ENCODE assay signal across 10 mouse cellular contexts in the genomic region with DNA sequence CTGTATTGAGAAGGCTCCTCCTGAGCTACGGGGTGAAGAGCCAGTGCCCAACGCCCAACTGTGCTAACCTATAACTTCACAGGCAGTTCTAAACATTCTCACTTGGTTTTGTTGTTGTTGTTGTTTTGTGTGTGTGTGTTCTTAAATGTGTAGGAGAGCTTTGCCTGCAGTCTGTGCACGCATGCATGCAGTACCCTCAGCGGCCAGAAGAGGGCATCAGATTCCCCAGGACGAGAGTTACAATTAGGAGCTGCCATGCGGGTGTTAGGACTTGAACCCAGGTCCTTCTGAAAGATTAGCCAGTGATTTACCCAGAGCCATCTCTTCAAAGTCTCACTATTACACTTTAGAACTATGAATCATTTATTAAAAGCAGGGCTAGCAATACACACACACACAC. TPM values are rescaled to one million over a fixed set of nuclear protein-coding genes. Genes with fewer than 3 reads are reported as not detected.
DNase-seq lines count a peak whose midpoint lies in the region; ATAC-seq and TF ChIP-seq lines count a peak whose summit lies in the region.
"Had no signal": no experiment of that assay in that cellular context is flagged by ENCODE, and none has a peak within 500 bp of the region (broad histone marks: within the 10 kb centered on the region; RNA-seq: fewer than 3 reads in every experiment).

No protein-coding gene starts in this region.

- peaks cover 29% of the 10 kb centered on the region; the same call in 1 of the 2 replicates for H3K79me2 ChIP-seq in liver, adult 2 months (ENCODE audit: control insufficient read depth, insufficient read depth, low read length)

- H3K9me3 ChIP-seq in liver, embryonic 11.5 days (ENCODE audit: control insufficient read depth, low read length): no peaks in the 10 kb centered on the region
- no peaks in the 10 kb centered on the region for H3K9me3 ChIP-seq in stomach, postnatal 0 days (ENCODE audit: control insufficient read depth, low read length)

- H3K9ac ChIP-seq in liver, adult 2 months (ENCODE audit: low read depth, low read length): no peak overlapping the region
- no peak overlapping the region for H3K9ac ChIP-seq in liver, embryonic 11.5 days (ENCODE audit: low read depth, low read length)
- H3K9ac ChIP-seq in stomach, postnatal 0 days (ENCODE audit: low read length): no peak overlapping the region
- H3K9ac ChIP-seq: hindbrain, embryonic 12.5 days; neural tube, embryonic 12.5 days had no signal

- H3K27ac ChIP-seq in liver, adult 2 months (replicated peaks; ENCODE audit: insufficient read depth, low read depth, low read length): no peak overlapping the region
- H3K27ac ChIP-seq in liver, embryonic 11.5 days (ENCODE audit: low read depth, low read length): no peak overlapping the region
- no peak overlapping the region for H3K27ac ChIP-seq in stomach, postnatal 0 days (replicated peaks)
- H3K27ac ChIP-seq: hindbrain, embryonic 12.5 days; neural tube, embryonic 12.5 days had no signal

- 85% methylated on average over 6 of the region's 6 CpGs for WGBS in liver, adult 2 months
- 76% methylated on average over 6 of the region's 6 CpGs for WGBS in liver, embryonic 11.5 days
- whole genome bisulfite sequencing in stomach, postnatal 0 days: 82% methylated on average over 6 of the region's 6 CpGs

- TF ChIP-seq CTCF in liver, adult 2 months (IDR thresholded peaks at IDR 0.05; ENCODE audit: low read depth, low read length): peak; percentile 83
- TF ChIP-seq CTCF in brain, embryonic 14.5 days (IDR thresholded peaks at IDR 0.05; ENCODE audit: borderline replicate concordance, extremely low read depth, insufficient read depth, insufficient read length): peak; percentile 56; the same call in 1 of the 2 replicates
- peak; percentile 72 for TF ChIP-seq CTCF in stomach, postnatal 0 days (IDR thresholded peaks at IDR 0.05; ENCODE audit: low read depth)

- no peaks in the 10 kb centered on the region for H3K27me3 ChIP-seq in liver, adult 2 months (ENCODE audit: control insufficient read depth, insufficient read depth, low read length)
- H3K27me3 ChIP-seq in liver, embryonic 11.5 days (replicated peaks; ENCODE audit: control insufficient read depth, insufficient read depth, low read length): no peaks in the 10 kb centered on the region
- H3K27me3 ChIP-seq in stomach, postnatal 0 days (ENCODE audit: control insufficient read depth, insufficient read depth, low read length): no peaks in the 10 kb centered on the region
- H3K27me3 ChIP-seq: hindbrain, embryonic 12.5 days; neural tube, embryonic 12.5 days had no signal

- no peak for TF ChIP-seq EP300 in stomach, postnatal 0 days (optimal IDR thresholded peaks at IDR 0.05)

- H3K36me3 ChIP-seq in liver, adult 2 months (ENCODE audit: control insufficient read depth, insufficient read depth, low read length): no peaks in the 10 kb centered on the region
- H3K36me3 ChIP-seq in liver, embryonic 11.5 days (ENCODE audit: control insufficient read depth, insufficient read depth, low read length): no peaks in the 10 kb centered on the region
- H3K36me3 ChIP-seq in stomach, postnatal 0 days (ENCODE audit: control insufficient read depth, insufficient read depth, low read length): no peaks in the 10 kb centered on the region
- H3K36me3 ChIP-seq: hindbrain, embryonic 12.5 days; neural tube, embryonic 12.5 days had no signal

- peak; percentile 59 for DNase-seq in adrenal gland, postnatal 14 days
- DNase-seq in adrenal gland, adult 8-10 months: no peak
- DNase-seq in liver, adult 2 months (ENCODE audit: extremely low read depth, low read depth, low spot score): no peak
- no peak for DNase-seq in liver, embryonic 11.5 days (ENCODE audit: low spot score)
- no peak for DNase-seq in brain, embryonic 14.5 days (ENCODE audit: low read depth)
- DNase-seq in stomach, postnatal 0 days (ENCODE audit: low spot score): peak; percentile 49
- DNase-seq in layer of hippocampus, postnatal 14 days (ENCODE audit: low spot score in 2 of 2): no peak
- no peak for DNase-seq in left cerebral cortex, adult 8-10 months (ENCODE audit: low spot score in 2 of 2)

- H3K4me3 ChIP-seq in liver, adult 2 months (ENCODE audit: insufficient read depth, low read depth, low read length): no peak overlapping the region
- H3K4me3 ChIP-seq in liver, embryonic 11.5 days (ENCODE audit: low read depth, low read length): no peak overlapping the region
- no peak overlapping the region for H3K4me3 ChIP-seq in stomach, postnatal 0 days (ENCODE audit: low read depth, low read length)
- H3K4me3 ChIP-seq: hindbrain, embryonic 12.5 days; neural tube, embryonic 12.5 days had no signal

- no peak for ATAC-seq in liver, embryonic 11.5 days (replicated peaks; ENCODE audit: low FRiP score)
- ATAC-seq in stomach, postnatal 0 days (ENCODE audit: low FRiP score, low TSS enrichment): no peak

- TF ChIP-seq POLR2A in liver, adult 2 months (IDR thresholded peaks at IDR 0.05; ENCODE audit: extremely low read depth, insufficient read depth, low read length): no peak
- no peak for TF ChIP-seq POLR2A in brain, embryonic 14.5 days (IDR thresholded peaks at IDR 0.05; ENCODE audit: borderline replicate concordance, extremely low read depth, insufficient read depth, insufficient read length, poor library complexity, severe bottlenecking)

- no peak overlapping the region for H3K4me2 ChIP-seq in liver, embryonic 11.5 days
- no peak overlapping the region for H3K4me2 ChIP-seq in stomach, postnatal 0 days (replicated peaks; ENCODE audit: low read depth)
- H3K4me2 ChIP-seq: hindbrain, embryonic 12.5 days; neural tube, embryonic 12.5 days had no signal

- H3K4me1 ChIP-seq in liver, adult 2 months (ENCODE audit: control insufficient read depth, insufficient read depth, low read length): peaks cover 2% of the 10 kb centered on the region; the same call in 1 of the 2 replicates
- peaks cover 6% of the 10 kb centered on the region; the same call in 1 of the 2 replicates for H3K4me1 ChIP-seq in liver, embryonic 11.5 days (replicated peaks; ENCODE audit: control insufficient read depth, insufficient read depth, low read length)
- H3K4me1 ChIP-seq in stomach, postnatal 0 days (replicated peaks; ENCODE audit: control insufficient read depth, insufficient read depth): no peaks in the 10 kb centered on the region

RNA-seq across cellular contexts. Expression of gene Wwc2, which starts 12.0 kb away (rescaled TPM):
- total RNA-seq in adrenal gland, postnatal 14 days (2021): 24.6 and 26.5 TPM in 2 replicates
- 10 to 100 TPM; 21.6 to 34.4 (median 28.8) TPM for total RNA-seq in adrenal gland, adult 8-10 months (2022)
- 3.7 and 3.9 TPM in 2 replicates for total RNA-seq in liver, adult 2 months (2014; rRNA removed)
- 2.2 and 2.3 TPM in 2 replicates for polyA plus RNA-seq in liver, adult 2 months (2012; rRNA removed)
- polyA plus RNA-seq in liver, embryonic 11.5 days (2014; fragmentation: Nextera tagmentation; extraction: Ambion mirVana): 6.2 and 7.3 TPM in 2 replicates
- polyA plus RNA-seq in brain, embryonic 14.5 days (2012; rRNA removed): 3.6 and 6.8 TPM in 2 replicates
- 5.1 and 5.3 TPM in 2 replicates for polyA plus RNA-seq in stomach, postnatal 0 days (2015; fragmentation: Nextera tagmentation; extraction: Ambion mirVana)
- total RNA-seq in layer of hippocampus, postnatal 14 days (2021): 10 to 100 TPM; 28.0 to 29.4 TPM
- total RNA-seq in left cerebral cortex, adult 8-10 months (2022): 10 to 100 TPM; 24.4 to 25.9 (median 24.8) TPM

Comparison
In these comparisons a context has a peak if more than half of its experiments do, and no peak if none do; other contexts are left out.
1. DNase-seq: peak in adrenal gland, postnatal 14 days (single experiment) and stomach, postnatal 0 days (single experiment); none in adrenal gland, adult 8-10 months (single experiment), liver, adult 2 months (single experiment), liver, embryonic 11.5 days (single experiment), brain, embryonic 14.5 days (single experiment), layer of hippocampus, postnatal 14 days (0 of 2) and left cerebral cortex, adult 8-10 months (0 of 2).
2. Peak in every context shown above with its lines, with median percentiles within 50 percentile points of each other: CTCF ChIP-seq.